7 mouse cellular contexts compared by ENCODE assay signal in the genomic region with DNA sequence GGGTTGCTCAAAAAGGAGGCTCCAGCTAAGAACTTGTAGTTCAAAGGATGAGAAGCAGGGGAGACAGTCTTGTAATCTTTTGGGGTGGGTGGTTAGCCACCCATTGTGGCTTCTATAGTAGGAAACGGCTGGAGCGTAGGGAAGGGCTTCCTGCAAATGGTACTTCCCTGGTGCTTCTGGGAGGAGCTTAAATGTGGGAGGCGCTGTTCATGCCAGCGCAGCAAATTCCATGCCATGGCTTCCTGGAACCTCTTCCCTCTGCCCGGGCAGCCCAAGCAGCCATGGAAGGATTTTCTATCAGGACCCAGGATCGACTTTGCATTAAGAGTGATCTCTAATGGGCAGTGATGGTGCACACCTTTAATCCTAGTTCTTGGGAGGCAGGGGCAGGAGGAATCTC. TPM values are rescaled to one million over a fixed set of nuclear protein-coding genes. Genes with fewer than 3 reads are reported as not detected.
"Had no signal": no experiment of that assay in that cellular context is flagged by ENCODE, and none has a peak within 500 bp of the region (broad histone marks: within the 10 kb centered on the region; RNA-seq: fewer than 3 reads in every experiment).

No protein-coding gene starts in this region.

- H3K4me3 ChIP-seq: limb, embryonic 13.5 days; liver, embryonic 15.5 days; midbrain, embryonic 12.5 days had no signal

- H3K27ac ChIP-seq: limb, embryonic 13.5 days; liver, embryonic 15.5 days; midbrain, embryonic 12.5 days had no signal

- H3K4me1 ChIP-seq: midbrain, embryonic 12.5 days had no signal

- ATAC-seq: intestine, embryonic 16.5 days had no signal

- H3K9me3 ChIP-seq: limb, embryonic 13.5 days; liver, embryonic 15.5 days; midbrain, embryonic 12.5 days had no signal

- H3K9ac ChIP-seq: limb, embryonic 13.5 days; liver, embryonic 15.5 days; lung, embryonic 14.5 days; midbrain, embryonic 12.5 days had no signal

- H3K27me3 ChIP-seq: limb, embryonic 13.5 days; liver, embryonic 15.5 days; midbrain, embryonic 12.5 days had no signal

- H3K4me2 ChIP-seq: limb, embryonic 13.5 days; liver, embryonic 11.5 days; liver, embryonic 15.5 days; lung, embryonic 14.5 days; midbrain, embryonic 12.5 days had no signal

RNA-seq across cellular contexts. Expression of gene P2rx5, which starts 8.4 kb away (rescaled TPM):
- total RNA-seq: megakaryocyte, adult 5-6 weeks had no signal
- polyA plus RNA-seq: intestine, embryonic 16.5 days had no signal
